Mouse (Mus musculus) MEL (cell line): Measurements from ENCODE around the gene Calhm3. TPM values are rescaled to one million over a fixed set of nuclear protein-coding genes. Genes with fewer than 3 reads are reported as not detected.
A peak's percentile ranks its signal among the peaks of the same experiment; 100 is the strongest.

ENCODE experiments used
- DNase-seq: peaks from one replicate; pipeline ENCODE4 v3.0.0; 2011; ENCODE audit warnings: low read depth, low spot score
- H3K27ac ChIP-seq: 2 replicates; pipeline ENCODE4 v1.5.1; 2012; ENCODE audit warnings: low read depth, mild to moderate bottlenecking, control low read depth, low read length, moderate library complexity; ENCODE audit not compliant: control insufficient read depth
- H3K27me3 ChIP-seq, 2 experiments: fragments of 150-350 bp in 1 of 2; sonication (generic) in 1 of 2; 2 replicates each; pipeline ENCODE4 v1.6.1; 2012; ENCODE audit warnings: low read length in 2 of 2, mild to moderate bottlenecking in 2 of 2, improper control_type of control experiment in 1 of 2, moderate library complexity in 1 of 2; ENCODE audit not compliant: insufficient read depth in 2 of 2, control insufficient read depth in 1 of 2
- H3K36me3 ChIP-seq, 2 experiments: 2 replicates each; pipeline ENCODE4 v1.6.1; 2012 to 2014; ENCODE audit warnings: low read length in 2 of 2, improper control_type of control experiment in 1 of 2, inconsistent platforms in 1 of 2, mild to moderate bottlenecking in 1 of 2; ENCODE audit not compliant: insufficient read depth in 2 of 2, control insufficient read depth in 1 of 2
- H3K4me1 ChIP-seq, 2 experiments: fragments of 150-350 bp in 1 of 2; sonication (generic) in 1 of 2; 2 replicates each; pipeline ENCODE4 v1.6.1; 2012; ENCODE audit warnings: low read length in 2 of 2, improper control_type of control experiment in 1 of 2, mild to moderate bottlenecking in 1 of 2; ENCODE audit not compliant: insufficient read depth in 2 of 2, control insufficient read depth in 1 of 2
- H3K4me3 ChIP-seq, 2 experiments: fragments of 150-350 bp in 1 of 2; sonication (generic) in 1 of 2; 2 replicates each; pipeline ENCODE4 v1.5.1; 2012; ENCODE audit warnings: low read depth in 2 of 2, low read length in 2 of 2, mild to moderate bottlenecking in 2 of 2, moderate library complexity in 2 of 2, control low read depth in 1 of 2, improper control_type of control experiment in 1 of 2; ENCODE audit not compliant: control insufficient read depth in 1 of 2, insufficient read depth in 1 of 2
- H3K79me2 ChIP-seq: 2 replicates; pipeline ENCODE4 v1.6.1; 2012; ENCODE audit warnings: mild to moderate bottlenecking, low read length, moderate library complexity; ENCODE audit not compliant: control insufficient read depth, poor library complexity, insufficient read depth
- H3K9ac ChIP-seq: 2 replicates; pipeline ENCODE4 v1.6.1; 2012; ENCODE audit warnings: low read depth, mild to moderate bottlenecking, control low read depth, low read length, moderate library complexity; ENCODE audit not compliant: control insufficient read depth, poor library complexity, severe bottlenecking
- H3K9me3 ChIP-seq: fragments of 150-350 bp; sonication (generic); replicated peaks from 2 replicates; pipeline ENCODE4 v1.6.1; 2012; ENCODE audit warnings: mild to moderate bottlenecking, low read length, improper control_type of control experiment, moderate library complexity; ENCODE audit not compliant: insufficient read depth
- BHLHE40 ChIP-seq: IDR thresholded peaks from 2 replicates; pipeline ENCODE4 v1.6.1; 2012; ENCODE audit warnings: low read depth, mild to moderate bottlenecking, inconsistent platforms, low read length, improper control_type of control experiment, borderline replicate concordance
- CTCF ChIP-seq, 3 experiments: IDR thresholded peaks in 2 of 3; conservative IDR thresholded peaks in 1 of 3; 2 replicates each; pipeline ENCODE4 v1.5.1; 2011 to 2012; ENCODE audit warnings: low read length in 3 of 3, low read depth in 2 of 3, mild to moderate bottlenecking in 2 of 3, improper control_type of control experiment in 1 of 3, inconsistent platforms in 1 of 3, mixed read lengths in 1 of 3, moderate library complexity in 1 of 3; ENCODE audit not compliant: control insufficient read depth in 1 of 3, insufficient read depth in 1 of 3, poor library complexity in 1 of 3, severe bottlenecking in 1 of 3
- E2F4 ChIP-seq: IDR thresholded peaks from 2 replicates; pipeline ENCODE4 v1.6.1; 2011; ENCODE audit warnings: low read depth, low read length, improper control_type of control experiment, borderline replicate concordance
- ELF1 ChIP-seq: IDR thresholded peaks from 2 replicates; pipeline ENCODE4 v1.6.1; 2014; ENCODE audit warnings: low read depth, mild to moderate bottlenecking, inconsistent platforms, low read length, improper control_type of control experiment, moderate library complexity
- GABPA ChIP-seq: IDR thresholded peaks from 2 replicates; pipeline ENCODE4 v1.6.1; 2012; ENCODE audit warnings: low read depth, mild to moderate bottlenecking, inconsistent platforms, low read length, improper control_type of control experiment, moderate library complexity
- JUND ChIP-seq: IDR thresholded peaks from 2 replicates; pipeline ENCODE4 v1.6.1; 2011; ENCODE audit warnings: low read depth, mild to moderate bottlenecking, improper control_type of control experiment, low read length
- MXI1 ChIP-seq: IDR thresholded peaks from 2 replicates; pipeline ENCODE4 v1.6.1; 2011; ENCODE audit warnings: mild to moderate bottlenecking, low read depth, low read length, improper control_type of control experiment
- MYB ChIP-seq: IDR thresholded peaks from 2 replicates; pipeline ENCODE4 v1.6.1; 2011; ENCODE audit warnings: mild to moderate bottlenecking, low read depth, low read length, improper control_type of control experiment
- MYC ChIP-seq: IDR thresholded peaks from 2 replicates; pipeline ENCODE4 v1.6.1; 2011; ENCODE audit warnings: low read depth, mild to moderate bottlenecking, low read length, improper control_type of control experiment, moderate library complexity
- NELFE ChIP-seq: IDR thresholded peaks from 2 replicates; pipeline ENCODE4 v1.6.1; 2011; ENCODE audit warnings: low read depth, low read length, improper control_type of control experiment
- NRF1 ChIP-seq: IDR thresholded peaks from 2 replicates; pipeline ENCODE4 v1.6.1; 2014; ENCODE audit warnings: low read depth, mild to moderate bottlenecking, inconsistent platforms, low read length, improper control_type of control experiment, moderate library complexity; ENCODE audit not compliant: poor library complexity, insufficient read depth, severe bottlenecking
- POLR2A ChIP-seq, 2 experiments: IDR thresholded peaks; 2 replicates each; pipeline ENCODE4 v1.6.1; 2011 to 2012; ENCODE audit warnings: low read length in 2 of 2, mild to moderate bottlenecking in 2 of 2, control low read depth in 1 of 2, improper control_type of control experiment in 1 of 2, low read depth in 1 of 2, moderate library complexity in 1 of 2; ENCODE audit not compliant: control insufficient read depth in 1 of 2, insufficient read depth in 1 of 2, poor library complexity in 1 of 2
- TAL1 ChIP-seq: IDR thresholded peaks from 2 replicates; pipeline ENCODE4 v1.6.1; 2012; ENCODE audit warnings: mild to moderate bottlenecking, inconsistent platforms, low read length, moderate library complexity, mixed read lengths
- TCF12 ChIP-seq: IDR thresholded peaks from 2 replicates; pipeline ENCODE4 v1.6.1; 2014; ENCODE audit warnings: low read depth, mild to moderate bottlenecking, inconsistent platforms, low read length, improper control_type of control experiment, moderate library complexity
- USF1 ChIP-seq: IDR thresholded peaks from 2 replicates; pipeline ENCODE4 v1.6.1; 2014; ENCODE audit warnings: low read depth, mild to moderate bottlenecking, inconsistent platforms, low read length, improper control_type of control experiment, moderate library complexity
- USF2 ChIP-seq, 2 experiments: IDR thresholded peaks; 2 replicates each; pipeline ENCODE4 v1.6.1; 2011 to 2012; ENCODE audit warnings: improper control_type of control experiment in 2 of 2, low read length in 2 of 2, borderline replicate concordance in 1 of 2, inconsistent platforms in 1 of 2, low read depth in 1 of 2, mild to moderate bottlenecking in 1 of 2; ENCODE audit not compliant: insufficient read depth in 1 of 2
- ZC3H11A ChIP-seq: IDR thresholded peaks from 2 replicates; pipeline ENCODE4 v1.6.1; 2012; ENCODE audit warnings: low read depth, mild to moderate bottlenecking, inconsistent platforms, low read length, improper control_type of control experiment
- ZMIZ1 ChIP-seq: IDR thresholded peaks from 2 replicates; pipeline ENCODE4 v1.6.1; 2012; ENCODE audit warnings: low read depth, mild to moderate bottlenecking, inconsistent platforms, low read length, improper control_type of control experiment, moderate library complexity
- ZNF384 ChIP-seq: IDR thresholded peaks from 2 replicates; pipeline ENCODE4 v1.6.1; 2012; ENCODE audit warnings: low read depth, mild to moderate bottlenecking, inconsistent platforms, low read length, improper control_type of control experiment
- polyA plus RNA-seq, 2 experiments: library from polyadenylated mRNA; stranded (reverse) in 1 of 2; unstranded in 1 of 2; fragments of >175 nt in 1 of 2; fragments of >200 nt in 1 of 2; gene quantifications; 2 replicates each; pipeline versions ENCODE4 v1.2.1 to v1.2.4; 2012; ENCODE audit warnings: low replicate concordance in 2 of 2, low read depth in 1 of 2; ENCODE audit not compliant: insufficient read length in 2 of 2, insufficient read depth in 1 of 2, missing spikeins in 1 of 2
- total RNA-seq: library from RNA; depleted of rRNA; stranded (reverse); fragments of 300-350 nt; gene quantifications from 2 replicates; pipeline ENCODE4 v1.2.3, GENCODE M21; 2012

The Calhm3 gene
- total and polyA plus RNA-seq, 3 experiments, result not detected

- H3K36me3 ChIP-seq, result no peaks in the 10 kb centered on the region
- H3K9me3 ChIP-seq, result no peaks in the 10 kb centered on the region
- peaks cover 0 to 3% of the 10 kb centered on the region in 2 experiments; a peak in 3 of 4 replicates for H3K27me3 ChIP-seq
- H3K9ac ChIP-seq, result no peak within 1 kb of the TSS
- DNase-seq, result no peak
- H3K4me3 ChIP-seq, result no peak within 1 kb of the TSS
- TF ChIP-seq ELF1, result no peak
- no peak for TF ChIP-seq JUND
- no peak for TF ChIP-seq MYB
- TF ChIP-seq MYC, result no peak
- no peak for TF ChIP-seq MXI1
- no peak for TF ChIP-seq NRF1
- TF ChIP-seq ZMIZ1, result no peak
- no peak for TF ChIP-seq TAL1
- TF ChIP-seq POLR2A (IDR thresholded peaks at IDR 0.05; ENCODE audit: control insufficient read depth in 1 of 2, insufficient read depth in 1 of 2, low read depth in 1 of 2, low read length in 2 of 2, poor library complexity in 1 of 2), result no peak
- TF ChIP-seq ZC3H11A, result no peak
- TF ChIP-seq BHLHE40, result no peak
- TF ChIP-seq GABPA, result no peak
- no peak for TF ChIP-seq E2F4
- no peak for TF ChIP-seq ZNF384
- TF ChIP-seq NELFE, result no peak
- TF ChIP-seq TCF12, result no peak
- TF ChIP-seq USF2 (IDR thresholded peaks at IDR 0.05; ENCODE audit: borderline replicate concordance in 1 of 2, insufficient read depth in 1 of 2, low read depth in 1 of 2, low read length in 2 of 2), result no peak
- H3K4me1 ChIP-seq, result no peaks in the 10 kb centered on the region
- no peaks in the 10 kb centered on the region for H3K79me2 ChIP-seq
- no peak within 1 kb of the TSS for H3K27ac ChIP-seq
Observed at GRCm38 (mm10) chr19:47178431-47179271, 21.1 kb upstream of the Calhm3 start, which contains the start of gene Neurl1a. Neurl1a (plus strand) TSS chr19:47178820.

- Histone ChIP-seq H3K36me3 (no peaks in the 10 kb centered on the region), H3K4me3 (no peak overlapping the region), H3K4me1 (no peaks in the 10 kb centered on the region), H3K27me3 (peaks cover 0 to 3% of the 10 kb centered on the region in 2 experiments; a peak in 3 of 4 replicates), H3K9ac (no peak overlapping the region), H3K27ac (no peak overlapping the region), H3K79me2 (no peaks in the 10 kb centered on the region), H3K9me3 (no peaks in the 10 kb centered on the region)
- TF ChIP-seq USF1, result 0 out of 2 replicates have a peak, but pooled peaks have one; percentile 32
- TF ChIP-seq CTCF (IDR thresholded peaks at IDR 0.05 in 2 of 3, conservative IDR thresholded peaks at IDR 0.05 in 1 of 3; ENCODE audit: control insufficient read depth in 1 of 3, insufficient read depth in 1 of 3, low read depth in 2 of 3, low read length in 3 of 3, poor library complexity in 1 of 3, severe bottlenecking in 1 of 3), result no peak
- DNase-seq, result no peak
Observed at GRCm38 (mm10) chr19:47178001-47178400, 20.4 kb upstream of the Calhm3 start.
